Mouse (Mus musculus) kidney, embryonic 14.5 days (tissue): ENCODE data around the gene Pde10a. TPM values are rescaled to one million over a fixed set of nuclear protein-coding genes. Genes with fewer than 3 reads are reported as not detected.

Experiments used
- ATAC-seq: fragments of 200-750 bp; cut with Nextera tagmentation; 2 replicates; pipeline ENCODE4 v1.8.0; 2017; ENCODE audit warnings: moderate number of reproducible peaks, mild to moderate bottlenecking, moderate TSS enrichment, moderate library complexity; ENCODE audit not compliant: low FRiP score, low TSS enrichment
- H3K27ac ChIP-seq: fragments of 300-500 bp; sonication (generic); 2 replicates; pipeline ENCODE4 v1.5.1; 2014; ENCODE audit warnings: low read depth, mild to moderate bottlenecking, low read length, moderate library complexity, mixed read lengths
- H3K27me3 ChIP-seq: fragments of 300-500 bp; sonication (generic); 2 replicates; pipeline ENCODE4 v1.6.1; 2014; ENCODE audit warnings: mild to moderate bottlenecking, low read length; ENCODE audit not compliant: control insufficient read depth, insufficient read depth
- H3K36me3 ChIP-seq: fragments of 300-500 bp; sonication (generic); 2 replicates; pipeline ENCODE4 v1.6.1; 2014; ENCODE audit warnings: low read length, mixed read lengths; ENCODE audit not compliant: control insufficient read depth, insufficient read depth
- H3K4me1 ChIP-seq: fragments of 300-500 bp; sonication (generic); 2 replicates; pipeline ENCODE4 v1.6.1; 2014; ENCODE audit warnings: low read length, mixed read lengths; ENCODE audit not compliant: control insufficient read depth, insufficient read depth
- H3K4me2 ChIP-seq: fragments of 300-500 bp; sonication (generic); replicated peaks from 2 replicates; pipeline ENCODE4 v1.6.1; 2014; ENCODE audit warnings: low read depth, mild to moderate bottlenecking, low read length
- H3K4me3 ChIP-seq: fragments of 300-500 bp; sonication (generic); 2 replicates; pipeline ENCODE4 v1.5.1; 2014; ENCODE audit warnings: mild to moderate bottlenecking, low read length
- H3K9ac ChIP-seq: fragments of 300-500 bp; sonication (generic); 2 replicates; pipeline ENCODE4 v1.6.1; 2014; ENCODE audit warnings: low read depth, mild to moderate bottlenecking, low read length, moderate library complexity
- H3K9me3 ChIP-seq: fragments of 300-500 bp; sonication (generic); 2 replicates; pipeline ENCODE4 v1.6.1; 2016; ENCODE audit warnings: low read length; ENCODE audit not compliant: control insufficient read depth
- WGBS: fragments of 180-500 bp; shearing (Covaris S2); extraction: QIAGEN DNeasy Blood & Tissue Kit; methylation state at CpG from one replicate; pipeline ENCODE4 v1.1.7; 2014; 5-methylcytosine and 5-hydroxymethylcytosine counted together
- polyA plus RNA-seq: library from polyadenylated mRNA; unstranded; fragments of >200 nt; fragmentation: Nextera tagmentation; extraction: Ambion mirVana; gene quantifications from 2 replicates; pipeline ENCODE4 v1.2.1, GENCODE M21; 2014

The Pde10a gene
- polyA plus RNA-seq, 1 experiment from 2014 or later: 2.3 TPM

- Histone ChIP-seq H3K4me2 (no peak overlapping the region), H3K4me3 (no peak overlapping the region), H3K27me3 (no peaks in the 10 kb centered on the region), H3K9me3 (no peaks in the 10 kb centered on the region), H3K27ac (no peak overlapping the region), H3K9ac (no peak overlapping the region), H3K36me3 (no peaks in the 10 kb centered on the region), H3K4me1 (peaks cover 15% of the 10 kb centered on the region)
- no peak for ATAC-seq
- WGBS: 45% methylated on average over 2 of the region's 2 CpGs
Measured at GRCm38 (mm10) chr17:8621105-8621504, 95.9 kb downstream of the Pde10a start.

- WGBS: 19% methylated on average over 6 of the region's 6 CpGs
- Histone ChIP-seq H3K9ac (no peak overlapping the region), H3K27me3 (no peaks in the 10 kb centered on the region), H3K4me3 (no peak overlapping the region), H3K4me2 (no peak overlapping the region), H3K36me3 (no peaks in the 10 kb centered on the region), H3K27ac (peak overlapping the region; percentile 42; the same call in 1 of the 2 replicates), H3K4me1 (peaks cover 15% of the 10 kb centered on the region), H3K9me3 (no peaks in the 10 kb centered on the region)
- ATAC-seq: peak; percentile 62; the same call in 1 of the 2 replicates
Measured at GRCm38 (mm10) chr17:8621906-8622305, 96.7 kb downstream of the Pde10a start.

- H3K9ac ChIP-seq: no peak overlapping the region
- H3K4me1 ChIP-seq: peaks cover 10% of the 10 kb centered on the region
- no peak overlapping the region for H3K27ac ChIP-seq
- no peak for ATAC-seq
- no peaks in the 10 kb centered on the region for H3K9me3 ChIP-seq
- H3K4me2 ChIP-seq: no peak overlapping the region
- H3K27me3 ChIP-seq: 0 out of 2 replicates have a peak, but pooled peaks cover 3% of the 10 kb centered on the region
- H3K36me3 ChIP-seq: no peaks in the 10 kb centered on the region
- WGBS: 73% methylated on average over 8 of the region's 8 CpGs
- no peak overlapping the region for H3K4me3 ChIP-seq
Measured at GRCm38 (mm10) chr17:8626421-8626820, 101.2 kb downstream of the Pde10a start.

- H3K27ac ChIP-seq: no peak overlapping the region
- H3K4me1 ChIP-seq: no peaks in the 10 kb centered on the region
- H3K4me3 ChIP-seq: no peak overlapping the region
- H3K9ac ChIP-seq: no peak overlapping the region
- ATAC-seq: no peak
- no peaks in the 10 kb centered on the region for H3K36me3 ChIP-seq
- no peaks in the 10 kb centered on the region for H3K9me3 ChIP-seq
- no peak overlapping the region for H3K4me2 ChIP-seq
- H3K27me3 ChIP-seq: 0 out of 2 replicates have a peak, but pooled peaks cover 3% of the 10 kb centered on the region
- WGBS: 83% methylated on average over 1 of the region's 1 CpGs
Measured at GRCm38 (mm10) chr17:8631701-8632100, 106.5 kb downstream of the Pde10a start.

- peak; percentile 54; the same call in 1 of the 2 replicates for ATAC-seq
- H3K27me3 ChIP-seq: no peaks in the 10 kb centered on the region
- H3K9me3 ChIP-seq: no peaks in the 10 kb centered on the region
- no peaks in the 10 kb centered on the region for H3K4me1 ChIP-seq
- H3K27ac ChIP-seq: no peak overlapping the region
- no peak overlapping the region for H3K4me3 ChIP-seq
- H3K9ac ChIP-seq: no peak overlapping the region
- H3K4me2 ChIP-seq: no peak overlapping the region
- 20% methylated on average over 8 of the region's 8 CpGs for WGBS
- H3K36me3 ChIP-seq: no peaks in the 10 kb centered on the region
Measured at GRCm38 (mm10) chr17:8633596-8633995, 108.4 kb downstream of the Pde10a start.

GRCm38 (mm10) chr17:8634476-8634875 lies 109.3 kb downstream of the Pde10a start:
- H3K9ac ChIP-seq: no peak overlapping the region
- no peaks in the 10 kb centered on the region for H3K27me3 ChIP-seq
- no peak overlapping the region for H3K27ac ChIP-seq
- H3K9me3 ChIP-seq: no peaks in the 10 kb centered on the region
- H3K4me3 ChIP-seq: no peak overlapping the region
- WGBS: 90% methylated on average over 4 of the region's 4 CpGs
- H3K36me3 ChIP-seq: no peaks in the 10 kb centered on the region
- no peak overlapping the region for H3K4me2 ChIP-seq
- no peaks in the 10 kb centered on the region for H3K4me1 ChIP-seq
- ATAC-seq: no peak

- Histone ChIP-seq H3K27me3 (no peaks in the 10 kb centered on the region), H3K9ac (no peak overlapping the region), H3K4me3 (no peak overlapping the region), H3K36me3 (no peaks in the 10 kb centered on the region), H3K27ac (no peak overlapping the region), H3K9me3 (no peaks in the 10 kb centered on the region), H3K4me2 (no peak overlapping the region), H3K4me1 (no peaks in the 10 kb centered on the region)
- 69% methylated on average over 3 of the region's 3 CpGs for WGBS
- no peak for ATAC-seq
Measured at GRCm38 (mm10) chr17:8636231-8636630, 111.1 kb downstream of the Pde10a start.

GRCm38 (mm10) chr17:8636691-8637090 lies 111.5 kb downstream of the Pde10a start:
- H3K4me3 ChIP-seq: no peak overlapping the region
- H3K27ac ChIP-seq: no peak overlapping the region
- no peaks in the 10 kb centered on the region for H3K27me3 ChIP-seq
- H3K9me3 ChIP-seq: no peaks in the 10 kb centered on the region
- 36% methylated on average over 11 of the region's 11 CpGs for WGBS
- no peak for ATAC-seq
- H3K4me1 ChIP-seq: no peaks in the 10 kb centered on the region
- no peaks in the 10 kb centered on the region for H3K36me3 ChIP-seq
- no peak overlapping the region for H3K9ac ChIP-seq
- no peak overlapping the region for H3K4me2 ChIP-seq

- WGBS: 58% methylated on average over 4 of the region's 4 CpGs
- H3K9me3 ChIP-seq: no peaks in the 10 kb centered on the region
- ATAC-seq: no peak
- no peak overlapping the region for H3K4me2 ChIP-seq
- no peak overlapping the region for H3K4me3 ChIP-seq
- no peaks in the 10 kb centered on the region for H3K36me3 ChIP-seq
- H3K4me1 ChIP-seq: no peaks in the 10 kb centered on the region
- H3K27ac ChIP-seq: no peak overlapping the region
- no peaks in the 10 kb centered on the region for H3K27me3 ChIP-seq
- H3K9ac ChIP-seq: no peak overlapping the region
Measured at GRCm38 (mm10) chr17:8637181-8637580, 112.0 kb downstream of the Pde10a start.
